Mouse (Mus musculus) heart, postnatal 25 days (tissue): ENCODE measurements around the gene Hoxc6. TPM values are rescaled to one million over a fixed set of nuclear protein-coding genes. Genes with fewer than 3 reads are reported as not detected.

Experiments used
- DNase-seq: peaks from one replicate; pipeline ENCODE4 v3.0.0; 2022; ENCODE audit warnings: low spot score
- intact Hi-C: fragments of 180-260 bp; cut with DNase I; formaldehyde crosslinking; loops from one replicate; pipeline ENCODE4 v1.15.1; 2025
- total RNA-seq, 2 experiments: library from RNA; stranded (reverse); gene quantifications; 2 replicates each; pipeline ENCODE4 v1.2.3; 2021

Gene Hoxc6
- total RNA-seq, 2 experiments from 2014 or later, result not detected

DNA sequence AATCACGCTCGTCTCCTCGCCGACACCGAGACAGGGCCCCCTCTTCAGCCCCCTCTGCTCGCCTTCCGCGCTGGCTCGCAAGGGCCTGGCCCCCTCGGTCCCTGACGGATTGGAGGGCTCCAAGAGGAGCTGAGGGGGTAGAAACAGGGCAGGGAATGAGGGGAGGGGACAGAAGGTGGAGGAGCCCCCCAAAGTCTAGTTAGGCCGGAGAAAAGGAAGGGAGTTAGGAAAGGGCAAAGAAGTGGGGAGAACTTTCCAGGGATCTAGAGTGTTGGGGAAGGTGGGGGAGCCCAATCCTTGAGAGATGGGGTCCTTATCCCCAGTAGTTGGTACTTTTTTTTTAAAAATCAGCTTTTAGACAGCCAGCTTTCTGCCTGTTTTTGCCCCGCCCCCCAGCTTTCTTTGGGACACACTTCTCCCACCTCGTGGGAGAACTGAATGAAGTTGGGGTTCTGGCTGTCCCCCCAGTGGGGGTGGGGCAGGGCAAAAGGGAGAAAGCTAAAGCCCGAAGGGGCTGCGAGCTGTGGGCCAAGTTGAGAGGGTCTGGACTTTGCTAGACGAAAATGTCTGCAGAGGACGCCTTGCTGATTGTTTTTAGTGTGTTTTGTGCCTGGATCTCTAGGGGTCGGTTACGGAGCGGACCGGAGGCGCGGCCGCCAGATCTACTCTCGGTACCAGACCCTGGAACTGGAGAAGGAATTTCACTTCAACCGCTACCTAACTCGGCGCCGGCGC lies 12.2 kb downstream of the Hoxc6 start:
- no peak for DNase-seq
- intact Hi-C loops, result loop anchor here (5.0 kb wide), 1 partner anchor 122 kb away; no protein-coding TSS in a partner anchor

DNA sequence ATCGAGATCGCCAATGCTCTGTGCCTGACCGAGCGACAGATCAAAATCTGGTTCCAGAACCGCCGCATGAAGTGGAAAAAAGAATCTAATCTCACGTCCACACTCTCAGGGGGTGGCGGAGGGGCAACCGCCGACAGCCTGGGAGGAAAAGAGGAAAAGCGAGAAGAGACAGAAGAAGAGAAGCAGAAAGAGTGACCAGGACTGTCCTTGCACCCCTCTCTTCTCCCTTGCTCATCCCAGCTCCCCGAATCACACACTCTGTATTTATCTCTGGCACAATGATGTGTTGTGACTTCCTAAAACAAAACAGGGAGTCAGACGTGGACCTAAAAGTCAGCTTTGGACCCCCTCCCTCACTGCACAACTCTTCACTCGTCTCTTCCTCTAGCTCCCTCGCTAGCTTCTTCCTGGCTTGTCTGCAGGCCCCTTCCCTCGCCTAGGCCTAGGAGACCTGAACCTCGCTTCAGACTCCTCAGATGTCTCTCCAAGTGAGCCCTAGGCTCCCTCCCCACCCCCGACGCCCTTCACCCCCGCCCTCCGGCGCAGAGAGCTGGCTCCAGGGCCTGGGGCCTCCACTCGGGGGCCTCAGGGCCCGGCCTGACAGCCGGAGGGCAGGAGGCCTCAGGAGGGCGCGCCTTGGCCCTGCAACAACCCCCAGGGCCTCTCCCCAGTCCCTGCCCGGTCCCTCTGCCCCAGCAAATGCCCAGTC lies 12.9 kb downstream of the Hoxc6 start:
- DNase-seq, result no peak
- intact Hi-C loops, result loop anchor here (5.0 kb wide), 1 partner anchor 121 kb away; no protein-coding TSS in a partner anchor

DNA sequence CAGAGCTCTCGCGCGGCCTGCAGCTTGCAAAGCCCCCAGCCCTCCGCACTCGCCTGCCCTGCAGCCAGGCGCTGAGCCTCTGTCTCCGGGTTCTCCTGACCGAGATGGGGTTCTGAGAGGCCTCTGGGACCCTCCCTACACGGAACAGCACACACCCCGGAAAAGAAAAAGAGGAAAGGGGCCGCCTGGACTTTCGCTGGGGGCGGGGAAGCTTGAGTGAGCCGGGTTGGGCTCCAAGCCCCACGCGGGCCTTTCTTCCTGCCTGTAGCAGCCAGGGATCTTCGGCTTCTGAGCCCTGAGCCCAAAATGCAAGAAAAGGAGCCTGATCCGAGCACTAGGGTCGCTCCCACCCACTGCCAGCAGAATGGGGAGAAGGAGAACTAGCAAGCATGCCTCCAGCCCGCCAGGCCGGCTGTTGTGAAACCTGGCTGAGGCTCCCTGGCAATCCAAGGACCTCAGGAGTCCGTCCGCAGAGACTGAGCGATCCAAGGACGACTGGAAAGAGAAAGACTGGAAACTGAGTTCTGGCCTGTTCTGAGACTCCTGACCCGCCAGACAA lies 13.9 kb downstream of the Hoxc6 start:
- intact Hi-C loops, result loop anchor here (2.0 to 5.0 kb wide), 3 partner anchors 23 to 153 kb away; no protein-coding TSS in a partner anchor
- no peak for DNase-seq

GRCm38 (mm10) chr15:103013238-103013984 lies 15.4 kb downstream of the Hoxc6 start:
- no peak for DNase-seq
- intact Hi-C loops, result loop anchor here (2.0 to 5.0 kb wide), 3 partner anchors 25 to 151 kb away; no protein-coding TSS in a partner anchor

DNA sequence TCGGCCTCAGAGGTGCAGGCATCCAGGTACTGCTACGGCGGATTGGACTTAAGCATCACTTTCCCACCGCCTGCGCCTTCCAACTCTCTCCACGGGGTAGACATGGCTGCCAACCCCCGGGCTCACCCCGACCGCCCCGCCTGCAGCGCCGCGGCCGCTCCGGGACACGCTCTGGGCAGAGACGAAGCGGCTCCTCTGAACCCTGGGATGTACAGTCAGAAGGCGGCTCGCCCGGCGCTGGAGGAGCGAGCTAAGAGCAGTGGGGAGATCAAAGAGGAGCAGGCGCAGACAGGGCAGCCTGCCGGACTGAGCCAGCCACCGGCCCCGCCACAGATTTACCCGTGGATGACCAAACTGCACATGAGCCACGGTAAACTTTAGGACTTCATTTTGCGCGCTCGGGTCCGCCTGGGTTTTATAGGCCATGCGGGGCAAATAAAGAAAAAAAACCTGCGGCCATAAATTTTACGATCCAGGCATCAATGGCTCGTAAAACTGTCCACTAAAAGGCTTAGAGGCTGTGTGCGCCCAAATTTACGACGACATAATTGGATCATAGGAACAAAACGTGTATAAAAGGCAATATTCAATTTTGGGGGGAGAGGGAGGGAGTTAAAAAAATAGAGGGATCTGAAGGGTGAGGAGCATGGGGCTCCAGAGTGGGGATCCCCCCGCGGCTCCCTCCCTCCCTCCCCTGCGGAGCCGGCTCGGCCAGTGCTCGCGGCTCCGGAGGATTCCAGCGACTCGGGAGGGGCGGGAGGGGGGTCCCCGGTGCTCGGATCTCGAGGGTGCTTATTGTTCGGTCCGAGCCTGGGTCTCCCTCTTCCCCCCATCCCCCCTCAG lies 16.3 kb downstream of the Hoxc6 start:
- intact Hi-C loops, result loop anchor here (5.0 kb wide), 1 partner anchor 118 kb away; no protein-coding TSS in a partner anchor
- DNase-seq, result no peak

GRCm38 (mm10) chr15:103015009-103015399 lies 16.9 kb downstream of the Hoxc6 start:
- no peak for DNase-seq
- intact Hi-C loops, result no loop called here

DNA sequence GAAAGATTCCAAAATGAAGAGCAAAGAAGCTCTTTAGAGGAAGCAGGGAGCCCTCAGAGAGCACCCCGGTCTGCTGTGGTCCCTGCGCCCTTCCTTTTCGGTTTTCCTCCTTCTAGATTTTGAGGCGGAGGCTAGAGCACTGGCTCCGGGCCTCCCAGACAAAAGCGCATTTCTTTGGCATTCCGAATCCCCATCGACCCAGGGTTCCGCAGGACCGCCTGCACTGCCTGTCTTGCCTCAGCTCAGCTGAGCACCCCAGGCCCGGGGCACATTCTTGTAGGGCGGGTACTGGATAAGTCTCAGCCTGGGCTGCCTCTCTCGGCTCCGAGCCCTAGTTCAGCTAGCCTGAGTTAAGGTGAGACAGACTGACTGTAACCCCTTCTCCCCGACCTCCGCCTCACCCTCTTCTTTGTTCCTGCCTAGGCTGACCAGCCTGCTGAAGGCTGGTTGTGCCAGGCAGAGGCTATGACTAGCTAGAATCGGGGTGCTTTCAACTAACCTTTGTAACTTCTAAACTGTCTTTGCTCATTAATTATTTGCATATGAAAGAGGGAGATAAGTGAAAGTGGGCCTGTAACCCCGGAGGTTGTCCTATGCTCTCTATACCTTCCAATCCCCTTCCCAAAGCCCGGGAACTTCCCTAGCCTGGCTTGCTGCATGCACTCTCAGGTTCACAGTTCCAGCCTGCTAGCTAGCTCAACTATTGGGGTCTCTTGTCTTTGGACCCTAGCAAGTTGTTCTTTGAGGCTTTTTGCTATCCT lies 17.5 kb downstream of the Hoxc6 start:
- intact Hi-C loops, result no loop called here

GRCm38 (mm10) chr15:103018636-103019035 lies 20.6 kb downstream of the Hoxc6 start, which contains the start of gene Hoxc4:
TSS of gene Hoxc4 (plus strand) at chr15:103018934.
- intact Hi-C loops, result no loop called here
- DNase-seq, result no peak

More for the DNA sequence above, 17.5 kb downstream of the Hoxc6 start:
- DNase-seq, result no peak

DNA sequence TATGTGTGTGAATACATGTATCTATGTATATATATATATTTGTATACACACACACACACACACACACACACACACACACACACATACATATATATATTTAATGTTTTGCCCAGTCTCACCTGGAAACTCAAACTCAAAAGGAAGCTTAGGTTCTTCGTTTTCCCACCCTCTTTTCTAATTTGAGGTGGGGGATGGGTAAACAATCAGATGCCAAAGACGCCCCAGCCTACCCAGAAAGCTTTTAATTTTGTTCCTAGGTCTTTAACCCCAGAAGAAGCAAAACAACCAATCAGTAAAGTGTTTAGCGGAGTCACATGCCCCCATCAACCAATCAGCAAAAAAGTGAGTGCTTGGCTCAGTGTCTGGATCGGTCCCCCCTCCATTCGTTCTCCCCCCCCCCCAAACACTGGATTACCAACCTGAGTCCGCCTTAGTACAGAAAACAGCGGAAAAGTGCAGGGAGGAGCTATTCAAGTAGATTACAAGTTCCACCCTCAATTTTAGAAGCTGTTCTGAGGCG lies 22.9 kb downstream of the Hoxc6 start:
- no peak for DNase-seq
- intact Hi-C loops, result no loop called here

GRCm38 (mm10) chr15:103021544-103021943 lies 23.5 kb downstream of the Hoxc6 start:
- intact Hi-C loops, result no loop called here
- no peak for DNase-seq

- intact Hi-C loops, result no loop called here
- no peak for DNase-seq
Observed at GRCm38 (mm10) chr15:103024131-103024530, 26.1 kb downstream of the Hoxc6 start.

- DNase-seq, result no peak
- intact Hi-C loops, result no loop called here
Observed at GRCm38 (mm10) chr15:103027266-103028235, 29.5 kb downstream of the Hoxc6 start.

GRCm38 (mm10) chr15:103028916-103029512 lies 31.0 kb downstream of the Hoxc6 start:
- intact Hi-C loops, result no loop called here
- no peak for DNase-seq

DNA sequence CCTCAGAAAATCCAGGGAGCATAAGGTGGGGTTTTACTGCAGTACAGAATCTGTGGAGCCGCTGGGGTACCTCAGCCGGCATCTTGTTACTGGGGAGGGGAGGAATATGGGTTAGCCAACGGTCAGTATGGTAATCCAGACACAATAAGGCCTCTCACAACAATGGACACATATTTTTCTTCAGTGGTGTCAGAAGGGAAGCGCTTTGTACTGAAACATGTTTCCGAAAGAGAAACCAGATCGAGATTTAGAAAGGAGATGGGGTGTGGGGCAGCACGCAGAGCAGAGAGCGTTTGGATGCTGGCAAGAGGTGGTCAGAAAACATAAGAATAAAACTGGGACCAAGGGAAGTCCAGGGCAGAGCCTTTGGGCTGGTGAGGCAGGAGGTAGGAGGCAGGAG lies 32.1 kb downstream of the Hoxc6 start:
- intact Hi-C loops, result no loop called here
- no peak for DNase-seq

DNA sequence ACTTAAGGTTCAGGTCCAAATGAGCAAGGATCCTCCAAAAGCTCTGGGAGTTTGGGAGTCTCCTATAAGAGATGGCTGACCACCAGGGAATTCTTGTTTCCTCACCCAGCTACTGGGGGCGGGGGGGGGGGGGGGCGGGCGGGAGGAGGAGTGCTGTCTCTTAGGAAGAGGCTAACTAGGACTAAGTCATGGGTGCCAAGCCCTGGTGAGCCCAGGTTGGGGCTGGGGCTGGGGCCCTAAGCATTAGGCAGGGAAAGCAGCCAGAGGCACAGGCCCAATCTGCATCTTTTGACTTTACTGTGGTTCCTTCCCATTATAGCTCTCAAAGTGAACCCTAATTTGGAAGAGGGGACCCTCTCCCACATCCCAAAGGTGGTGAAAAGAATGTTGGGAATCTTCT lies 34.1 kb downstream of the Hoxc6 start:
- intact Hi-C loops, result no loop called here
- no peak for DNase-seq

DNA sequence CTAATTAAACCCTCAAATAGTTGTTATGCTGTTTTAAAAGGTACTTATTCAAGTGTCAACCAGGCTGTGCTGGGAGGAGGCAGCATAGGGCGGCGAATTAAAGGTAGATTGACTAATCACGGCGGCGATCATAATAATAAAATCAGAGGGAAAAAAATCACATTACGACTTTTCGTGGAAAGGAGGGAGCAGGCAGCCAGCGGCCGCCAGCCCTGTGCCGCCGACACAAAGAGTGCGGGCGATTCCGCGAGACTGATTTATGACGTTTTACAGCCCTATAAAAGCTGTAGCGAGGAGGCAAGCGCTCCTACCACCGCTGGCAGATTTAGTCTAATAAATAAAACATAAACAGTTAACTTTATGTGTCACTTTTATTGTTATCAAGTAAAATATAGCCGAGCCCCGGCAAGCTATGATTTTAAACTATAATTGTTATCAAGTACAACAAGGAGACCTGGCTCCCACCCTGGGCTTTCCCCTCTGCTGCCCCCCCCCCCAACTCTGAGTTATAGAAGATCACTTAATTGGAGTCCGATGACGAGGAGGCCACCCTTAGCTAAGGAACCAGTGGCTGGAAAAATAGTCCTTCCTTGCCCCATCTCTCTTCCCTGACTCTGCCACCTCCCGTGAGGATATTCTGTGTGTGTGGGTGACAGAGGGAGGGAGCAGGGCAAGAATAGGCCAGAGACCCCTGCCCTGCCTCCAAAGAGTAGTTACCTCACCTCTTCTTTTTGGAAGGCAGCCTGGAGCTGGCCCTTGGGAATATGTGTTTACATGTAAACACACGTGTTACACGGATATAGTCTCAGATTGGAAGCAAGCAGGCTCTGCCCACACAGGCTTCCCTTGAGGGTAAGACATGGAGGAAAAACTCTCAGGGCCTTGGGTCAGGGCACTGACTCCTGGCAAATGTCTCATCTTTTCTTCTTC lies 34.9 kb downstream of the Hoxc6 start:
- DNase-seq, result no peak
- intact Hi-C loops, result no loop called here
